Mouse (Mus musculus) cortical plate, adult 2 months (tissue): ENCODE data around the gene Hhip. TPM values are rescaled to one million over a fixed set of nuclear protein-coding genes. Genes with fewer than 3 reads are reported as not detected.

ENCODE experiments used
- H3K27ac ChIP-seq: fragments of 200-500 bp; 2 replicates; pipeline ENCODE4 v1.5.1; 2012; ENCODE audit warnings: low read length, control low read depth, inconsistent platforms; ENCODE audit not compliant: insufficient read depth
- H3K4me1 ChIP-seq: fragments of 200-500 bp; 2 replicates; pipeline ENCODE4 v1.6.1; 2011; ENCODE audit warnings: low read length; ENCODE audit not compliant: control insufficient read depth, insufficient read depth
- H3K4me3 ChIP-seq: fragments of 200-500 bp; 2 replicates; pipeline ENCODE4 v1.5.1; 2011; ENCODE audit warnings: mild to moderate bottlenecking, low read length, control low read depth; ENCODE audit not compliant: insufficient read depth
- CTCF ChIP-seq: fragments of 200-500 bp; IDR thresholded peaks from 2 replicates; pipeline ENCODE4 v1.5.1; 2011; ENCODE audit warnings: mild to moderate bottlenecking, control low read depth, low read length; ENCODE audit not compliant: insufficient read depth; ENCODE audit errors: extremely low read depth
- POLR2A ChIP-seq: fragments of 200-500 bp; IDR thresholded peaks from 2 replicates; pipeline ENCODE4 v1.6.1; 2011; ENCODE audit warnings: mild to moderate bottlenecking, low read length, control low read depth; ENCODE audit not compliant: insufficient read depth; ENCODE audit errors: extremely low read depth
- polyA plus RNA-seq: library from polyadenylated mRNA; depleted of rRNA; stranded (reverse); fragments of >200 nt; gene quantifications from 2 replicates; pipeline ENCODE4 v1.2.3, GENCODE M21; 2012; rRNA removed

Gene Hhip
- 2.5 and 3.8 TPM in 2 replicates for polyA plus RNA-seq

DNA sequence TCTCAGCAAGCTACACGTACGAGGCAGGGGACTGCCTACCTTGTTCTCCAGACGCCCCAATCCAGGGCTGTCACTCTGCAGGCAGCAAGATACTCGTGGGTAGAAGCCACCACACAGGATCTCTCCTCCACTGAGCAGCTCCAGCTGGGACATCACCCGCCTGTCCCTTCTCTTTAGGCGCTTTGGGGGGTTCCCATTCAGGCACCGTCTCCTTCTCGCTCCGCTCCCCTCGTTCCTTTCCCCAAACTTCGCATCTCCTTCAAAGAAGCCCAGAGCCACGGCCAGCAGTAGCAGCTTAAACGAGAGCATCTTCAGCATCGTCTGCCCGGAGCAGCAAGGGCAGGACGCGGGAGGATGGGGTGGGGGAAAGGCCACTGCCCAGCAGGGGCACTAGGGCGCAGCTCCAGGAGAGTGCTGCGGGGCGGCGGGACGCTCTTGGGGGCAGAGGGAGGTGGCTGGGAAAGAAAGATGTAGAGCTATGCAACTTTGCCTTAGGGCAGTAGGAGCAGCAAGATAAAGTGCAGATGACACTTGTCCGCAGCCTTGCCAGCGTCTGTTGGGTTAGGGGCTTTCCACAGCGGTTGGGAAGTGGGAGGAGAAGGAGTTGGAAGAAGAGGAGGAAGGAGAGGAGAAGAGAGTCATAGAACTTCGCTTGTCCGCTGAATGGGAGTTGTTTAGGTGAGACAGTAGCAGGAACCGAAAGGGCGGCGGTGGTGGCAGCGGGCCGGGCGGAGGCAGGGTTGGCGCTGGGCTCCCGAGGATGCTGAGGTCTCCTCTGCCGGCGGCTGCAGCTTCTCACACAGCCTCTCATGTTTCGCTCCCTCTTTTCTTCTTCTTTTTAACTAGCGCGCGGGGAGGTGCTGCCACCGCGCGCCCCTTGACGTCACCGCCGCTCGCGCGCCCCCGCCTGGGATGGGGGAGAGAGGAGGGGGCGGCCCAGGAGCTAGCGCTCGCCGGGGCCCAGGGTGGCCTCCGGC lies at the start of gene Hhip:
Gene Hhip, minus strand, starts transcription at position 809 of the 977 bp plus-strand sequence.
- H3K4me1 ChIP-seq, result no peaks in the 10 kb centered on the region; the same call in 1 of the 2 replicates
- no peak for TF ChIP-seq POLR2A
- TF ChIP-seq CTCF, result no peak
- H3K27ac ChIP-seq, result no peak within 1 kb of the TSS
- peak within 1 kb of the TSS; percentile 35 for H3K4me3 ChIP-seq

DNA sequence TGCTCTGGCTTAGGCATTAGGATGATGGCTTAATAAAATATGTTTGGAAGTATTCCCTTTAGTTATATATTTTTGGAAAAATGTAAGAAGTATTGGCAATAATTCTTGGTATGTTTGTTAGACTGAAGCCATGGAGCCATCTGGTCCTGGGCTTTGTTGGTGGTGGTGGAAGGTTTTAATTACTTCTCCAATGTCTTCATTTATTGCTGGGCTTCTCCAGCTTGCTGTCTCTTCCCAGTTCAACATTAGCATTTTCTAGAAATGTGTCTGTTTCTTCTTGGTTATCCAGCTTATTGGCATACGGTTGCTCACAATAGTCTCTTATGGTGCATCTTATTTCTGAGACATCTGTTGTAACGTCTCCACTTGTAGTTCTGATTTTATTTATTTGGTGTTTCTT lies 29.2 kb upstream of the Hhip start:
- TF ChIP-seq POLR2A (no peak), CTCF (no peak)
- no peak overlapping the region for H3K4me3 ChIP-seq

GRCm38 (mm10) chr8:80058193-80058592 lies 387 bp upstream of the Hhip start:
- H3K27ac ChIP-seq, result no peak overlapping the region
- TF ChIP-seq CTCF (no peak), POLR2A (no peak)
- no peaks in the 10 kb centered on the region; the same call in 1 of the 2 replicates for H3K4me1 ChIP-seq
- H3K4me3 ChIP-seq, result peak overlapping the region; percentile 35

More for the DNA sequence above, 29.2 kb upstream of the Hhip start:
- Histone ChIP-seq H3K27ac (no peak overlapping the region), H3K4me1 (no peaks in the 10 kb centered on the region)

GRCm38 (mm10) chr8:80056331-80057070 lies 1.3 kb downstream of the Hhip start:
- H3K4me3 ChIP-seq, result peak overlapping the region; percentile 35; the same call in 1 of the 2 replicates
- no peak for TF ChIP-seq CTCF
- no peak for TF ChIP-seq POLR2A
- no peaks in the 10 kb centered on the region; the same call in 1 of the 2 replicates for H3K4me1 ChIP-seq
- no peak overlapping the region for H3K27ac ChIP-seq

DNA sequence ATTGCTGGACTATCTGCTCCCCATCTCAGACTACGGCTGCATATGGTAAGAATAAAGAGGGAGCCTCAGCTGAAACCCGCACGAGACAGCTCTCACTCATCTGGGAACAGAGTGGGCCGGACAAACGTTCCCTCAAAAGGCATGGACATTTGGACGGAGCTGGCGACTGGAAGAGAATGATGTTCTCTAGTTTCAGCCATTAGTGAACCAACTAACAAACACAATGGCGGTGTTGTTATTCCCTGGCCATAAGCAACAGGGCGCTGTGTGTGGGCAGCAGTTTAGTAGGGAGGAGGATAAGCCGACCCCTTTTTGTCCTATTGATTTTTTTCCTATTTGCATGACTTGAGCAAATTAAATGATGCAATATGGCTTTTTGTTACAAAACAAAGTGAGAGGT lies 2.0 kb downstream of the Hhip start:
- Histone ChIP-seq H3K4me1 (no peaks in the 10 kb centered on the region; the same call in 1 of the 2 replicates), H3K4me3 (no peak overlapping the region), H3K27ac (peak overlapping the region; percentile 17; the same call in 1 of the 2 replicates)
- no peak for TF ChIP-seq POLR2A
- no peak for TF ChIP-seq CTCF

- no peaks in the 10 kb centered on the region; the same call in 1 of the 2 replicates for H3K4me1 ChIP-seq
- H3K27ac ChIP-seq, result no peak overlapping the region
- no peak for TF ChIP-seq CTCF
- TF ChIP-seq POLR2A, result no peak
- no peak overlapping the region for H3K4me3 ChIP-seq
These were observed 2.7 kb downstream of the Hhip start for GRCm38 (mm10) chr8:80055094-80055493.

- TF ChIP-seq POLR2A (no peak), CTCF (no peak)
- Histone ChIP-seq H3K4me3 (no peak overlapping the region), H3K4me1 (no peaks in the 10 kb centered on the region; the same call in 1 of the 2 replicates)
These were observed 3.6 kb downstream of the Hhip start for GRCm38 (mm10) chr8:80054216-80054615.

GRCm38 (mm10) chr8:80052838-80053237 lies 5.0 kb downstream of the Hhip start:
- no peak for TF ChIP-seq CTCF
- no peak for TF ChIP-seq POLR2A
- Histone ChIP-seq H3K27ac (no peak overlapping the region), H3K4me3 (no peak overlapping the region), H3K4me1 (no peaks in the 10 kb centered on the region; the same call in 1 of the 2 replicates)

More at GRCm38 (mm10) chr8:80054216-80054615, 3.6 kb downstream of the Hhip start:
- H3K27ac ChIP-seq, result no peak overlapping the region

- no peaks in the 10 kb centered on the region for H3K4me1 ChIP-seq
These were observed 6.3 kb downstream of the Hhip start for GRCm38 (mm10) chr8:80051494-80051893.

More at GRCm38 (mm10) chr8:80051494-80051893, 6.3 kb downstream of the Hhip start:
- no peak overlapping the region for H3K27ac ChIP-seq
- no peak for TF ChIP-seq POLR2A
- no peak for TF ChIP-seq CTCF
- no peak overlapping the region for H3K4me3 ChIP-seq
